Mouse (Mus musculus) splenic B cell, adult 2 months (primary cell): ENCODE measurements around the gene Prpf4.

Source experiments
- DNase-seq: peaks from one replicate; pipeline ENCODE4 v3.0.0-alpha.2; 2011; ENCODE audit warnings: low read depth, low spot score
- H3K27me3 ChIP-seq: 2 replicates; pipeline ENCODE4 v1.6.1; 2012; ENCODE audit warnings: mild to moderate bottlenecking, low read length, moderate library complexity, mixed read lengths; ENCODE audit not compliant: control insufficient read depth, poor library complexity, insufficient read depth, severe bottlenecking
- H3K36me3 ChIP-seq: 2 replicates; pipeline ENCODE4 v1.6.1; 2012; ENCODE audit warnings: mild to moderate bottlenecking, low read length, moderate library complexity, mixed read lengths; ENCODE audit not compliant: control insufficient read depth, poor library complexity, insufficient read depth, severe bottlenecking

Prpf4 gene

DNA sequence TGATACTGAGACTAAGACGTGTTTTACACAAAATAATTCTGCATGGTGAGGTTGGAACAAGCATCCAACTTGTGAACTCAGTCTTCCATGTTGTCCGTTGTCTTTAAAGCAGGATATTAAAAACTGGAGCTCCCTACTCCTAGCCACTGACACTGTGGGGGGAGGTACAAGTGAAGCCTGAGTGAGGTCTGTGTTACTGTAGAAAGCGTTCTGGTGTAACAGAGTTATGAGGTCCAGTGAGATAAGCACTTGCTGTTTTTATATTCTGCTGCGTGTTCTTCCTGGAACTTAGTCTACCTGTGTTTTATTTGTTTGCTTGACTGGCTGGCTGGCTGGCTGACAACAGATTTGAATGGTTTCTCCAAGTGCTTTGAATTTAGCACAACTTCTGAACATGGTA, 34.3 kb upstream of the Prpf4 start:
- no peak for DNase-seq
- Histone ChIP-seq H3K27me3 (no peaks in the 10 kb centered on the region), H3K36me3 (no peaks in the 10 kb centered on the region)

DNA sequence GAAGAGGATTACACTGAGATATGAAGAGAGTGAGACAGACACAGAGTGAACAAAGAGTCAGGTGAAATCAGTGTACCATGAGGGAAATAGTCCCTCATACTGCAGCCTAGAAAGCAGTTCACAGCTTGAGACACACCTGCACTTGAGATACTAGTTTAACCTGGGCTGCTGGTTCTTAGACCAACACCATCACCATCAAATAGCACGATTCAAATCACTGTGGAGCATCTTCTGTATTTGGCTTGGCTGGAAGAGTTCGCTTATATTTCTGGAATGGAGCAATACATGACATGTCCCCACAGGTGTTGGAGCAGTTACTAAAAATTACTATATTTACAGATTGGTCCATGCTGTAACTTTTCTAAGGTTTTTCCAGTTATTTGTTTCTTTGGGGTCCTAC, 32.5 kb upstream of the Prpf4 start:
- Histone ChIP-seq H3K27me3 (no peaks in the 10 kb centered on the region), H3K36me3 (no peaks in the 10 kb centered on the region)
- no peak for DNase-seq

- Histone ChIP-seq H3K27me3 (no peaks in the 10 kb centered on the region), H3K36me3 (no peaks in the 10 kb centered on the region)
- no peak for DNase-seq
Observed at GRCm38 (mm10) chr4:62379724-62380381, 28.7 kb upstream of the Prpf4 start.

DNA sequence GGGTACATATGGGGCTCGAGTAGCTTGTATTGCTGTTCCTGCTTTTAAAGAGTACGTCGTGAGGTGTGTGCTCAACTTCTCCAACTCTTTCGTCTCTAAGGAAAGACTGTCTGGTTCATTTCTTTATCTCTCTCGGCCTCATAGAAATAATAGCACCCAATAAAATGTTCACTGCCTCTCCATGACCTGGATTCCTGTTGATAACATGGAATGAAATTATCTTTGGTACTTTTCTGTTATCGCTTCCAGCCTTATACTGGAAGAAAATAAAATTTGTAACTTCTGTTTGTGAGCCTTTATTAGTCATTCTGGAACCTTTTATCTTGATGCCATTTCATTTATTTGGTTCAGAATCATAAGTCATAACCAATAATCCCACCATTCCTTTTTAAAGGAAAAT, 25.4 kb upstream of the Prpf4 start:
- Histone ChIP-seq H3K36me3 (no peaks in the 10 kb centered on the region), H3K27me3 (no peaks in the 10 kb centered on the region)
- DNase-seq, result no peak

- Histone ChIP-seq H3K27me3 (no peaks in the 10 kb centered on the region), H3K36me3 (no peaks in the 10 kb centered on the region)
- no peak for DNase-seq
Observed at GRCm38 (mm10) chr4:62383752-62384151, 24.8 kb upstream of the Prpf4 start.

DNA sequence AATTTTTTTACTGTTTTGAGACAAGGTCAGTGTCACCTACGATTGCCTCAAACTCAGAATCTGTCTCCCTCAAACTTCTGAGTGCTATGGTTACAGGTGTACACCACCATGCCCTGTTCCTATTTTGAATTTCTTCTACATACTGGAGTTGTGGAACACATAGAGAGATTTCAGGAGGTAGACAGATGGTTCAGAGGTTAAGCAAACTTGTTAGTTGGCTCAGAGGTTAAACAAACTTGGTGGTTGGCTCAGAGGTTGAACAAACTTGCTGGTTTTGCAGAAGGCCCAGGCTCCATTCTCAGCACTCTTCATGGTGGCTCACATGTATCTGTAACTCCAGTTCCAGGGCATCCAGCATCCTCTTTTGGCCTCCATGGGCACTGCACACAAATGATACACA, 24.4 kb upstream of the Prpf4 start:
- Histone ChIP-seq H3K36me3 (no peaks in the 10 kb centered on the region), H3K27me3 (no peaks in the 10 kb centered on the region)
- no peak for DNase-seq

- H3K27me3 ChIP-seq, result no peaks in the 10 kb centered on the region
- DNase-seq, result no peak
- no peaks in the 10 kb centered on the region for H3K36me3 ChIP-seq
Observed at GRCm38 (mm10) chr4:62385439-62385838, 23.2 kb upstream of the Prpf4 start.

DNA sequence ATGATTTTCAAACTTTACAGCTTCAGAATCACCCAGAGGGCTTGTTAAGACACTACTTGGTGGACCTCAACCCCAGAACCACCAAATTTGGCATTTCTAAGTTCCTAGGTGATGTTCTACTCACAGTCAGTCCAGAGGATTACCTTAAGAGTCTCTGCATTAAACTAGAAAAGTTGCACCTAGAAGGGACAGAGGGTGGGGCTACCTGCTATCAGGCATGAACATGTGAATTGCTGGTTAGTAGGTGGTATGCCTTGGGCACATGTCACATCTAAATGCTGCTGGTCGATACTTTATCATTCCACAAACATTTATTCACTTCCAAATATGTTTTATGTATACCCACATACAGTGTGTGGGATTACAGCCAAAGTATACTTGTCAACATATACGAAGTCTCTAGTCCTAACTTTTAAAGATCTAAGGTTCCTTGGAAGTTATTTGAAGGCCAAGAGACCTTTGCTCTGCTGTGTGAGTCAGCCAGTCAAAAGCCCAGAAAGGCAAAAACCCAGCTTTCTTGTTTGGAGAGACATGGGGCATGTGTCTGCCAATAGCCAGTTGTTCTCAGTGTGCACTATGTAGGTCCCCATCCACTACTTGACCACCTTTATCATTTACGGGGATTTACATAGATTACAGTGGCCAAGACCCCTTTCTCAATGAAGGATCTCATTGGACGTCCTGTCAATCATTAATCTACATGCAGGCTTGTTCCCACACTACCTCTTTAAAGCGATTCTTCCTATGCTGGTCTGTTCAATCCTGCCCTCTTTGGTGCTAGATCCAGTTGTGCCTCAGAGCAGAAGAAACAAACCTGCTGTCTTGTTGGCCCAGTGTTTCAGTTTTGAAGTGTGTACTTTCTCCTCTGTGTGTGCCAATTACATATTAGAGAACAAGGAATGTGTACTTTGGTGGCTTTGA, 18.7 kb upstream of the Prpf4 start:
- DNase-seq, result no peak
- Histone ChIP-seq H3K36me3 (no peaks in the 10 kb centered on the region; the same call in none of the 2 replicates), H3K27me3 (no peaks in the 10 kb centered on the region)

DNA sequence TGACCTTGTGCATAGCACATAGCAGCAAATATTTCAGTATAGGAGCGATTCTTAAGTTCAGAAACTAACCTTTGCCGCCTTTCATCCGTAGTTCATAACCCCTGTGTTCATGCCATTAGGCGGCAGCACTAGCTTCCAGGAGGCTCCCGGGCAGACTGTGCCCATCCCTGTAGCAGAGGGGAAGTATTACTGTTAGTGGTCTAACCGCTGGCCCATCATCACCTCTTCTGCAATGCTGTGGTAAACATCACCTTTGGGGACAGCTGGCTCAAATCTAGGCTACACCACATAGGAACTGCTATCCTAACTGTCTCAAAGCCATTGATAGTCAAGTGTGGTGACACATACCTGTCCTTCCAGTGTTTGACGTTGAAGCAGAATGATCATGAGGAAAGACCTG, 16.7 kb upstream of the Prpf4 start:
- H3K27me3 ChIP-seq, result no peaks in the 10 kb centered on the region
- peaks cover 3% of the 10 kb centered on the region for H3K36me3 ChIP-seq
- DNase-seq, result no peak

DNA sequence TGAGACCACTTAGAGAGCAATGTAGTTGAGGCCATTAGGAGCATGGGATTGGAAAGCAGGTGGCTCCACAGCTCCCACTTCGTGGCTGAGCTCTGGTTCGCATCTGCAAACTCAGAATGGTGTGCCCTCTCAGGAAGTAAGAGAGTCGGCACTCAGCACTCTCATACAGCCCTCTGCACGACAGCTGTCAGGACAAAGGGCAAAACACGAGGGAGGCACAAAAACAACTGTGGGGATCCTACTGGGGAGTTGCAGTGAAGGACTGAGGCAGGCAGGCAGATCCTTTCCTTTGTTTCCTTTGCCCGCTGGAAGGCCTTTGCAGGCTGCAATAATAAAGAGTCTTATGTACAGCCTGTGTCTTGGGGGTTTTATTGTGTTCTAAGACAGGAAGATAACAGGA, 15.1 kb upstream of the Prpf4 start:
- Histone ChIP-seq H3K27me3 (no peaks in the 10 kb centered on the region), H3K36me3 (peaks cover 10% of the 10 kb centered on the region)
- DNase-seq, result no peak

DNA sequence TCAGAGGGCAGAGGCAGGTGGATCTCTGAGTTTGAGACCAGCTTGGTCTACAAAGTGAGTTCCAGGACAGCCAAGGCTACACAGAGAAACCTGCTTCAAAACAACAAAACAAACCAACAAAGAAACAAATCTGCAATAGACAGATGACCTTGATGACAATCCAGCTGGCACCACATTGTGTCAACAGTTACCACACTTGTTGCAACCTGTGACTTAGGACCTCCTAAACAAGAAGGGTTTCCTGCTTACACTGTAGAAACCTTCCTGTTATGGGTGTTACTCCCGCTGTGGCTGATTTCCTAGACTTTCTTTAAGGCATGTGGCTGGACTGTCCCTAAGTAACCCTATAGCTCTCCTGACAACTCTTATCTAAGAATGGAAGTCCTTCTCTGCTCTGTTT, 12.8 kb upstream of the Prpf4 start:
- Histone ChIP-seq H3K27me3 (no peaks in the 10 kb centered on the region), H3K36me3 (peaks cover 15% of the 10 kb centered on the region)
- DNase-seq, result no peak

- DNase-seq, result no peak
- Histone ChIP-seq H3K27me3 (no peaks in the 10 kb centered on the region), H3K36me3 (peaks cover 15% of the 10 kb centered on the region)
Observed at GRCm38 (mm10) chr4:62397616-62398365, 10.8 kb upstream of the Prpf4 start.

DNA sequence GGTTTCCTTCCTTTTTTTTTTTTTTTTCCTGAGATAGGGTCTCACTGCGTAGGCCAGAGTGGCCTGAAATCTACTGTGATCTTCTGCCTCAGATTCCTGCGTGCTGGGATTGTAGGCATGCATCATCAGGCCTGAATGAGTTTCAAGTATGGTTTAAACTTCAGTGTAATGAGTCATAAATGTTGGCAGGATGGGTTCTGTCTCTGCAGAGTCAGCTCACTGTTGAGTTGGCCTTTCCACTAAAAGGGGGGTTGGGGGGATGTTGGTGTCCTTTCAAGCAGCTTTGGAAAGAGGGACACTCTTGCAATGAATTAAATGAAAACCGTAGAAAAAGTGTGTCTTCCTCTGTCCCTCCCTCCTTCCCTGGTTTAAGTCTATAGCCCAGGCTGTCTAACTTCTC, 9.6 kb upstream of the Prpf4 start:
- no peak for DNase-seq
- peaks cover 15% of the 10 kb centered on the region for H3K36me3 ChIP-seq

DNA sequence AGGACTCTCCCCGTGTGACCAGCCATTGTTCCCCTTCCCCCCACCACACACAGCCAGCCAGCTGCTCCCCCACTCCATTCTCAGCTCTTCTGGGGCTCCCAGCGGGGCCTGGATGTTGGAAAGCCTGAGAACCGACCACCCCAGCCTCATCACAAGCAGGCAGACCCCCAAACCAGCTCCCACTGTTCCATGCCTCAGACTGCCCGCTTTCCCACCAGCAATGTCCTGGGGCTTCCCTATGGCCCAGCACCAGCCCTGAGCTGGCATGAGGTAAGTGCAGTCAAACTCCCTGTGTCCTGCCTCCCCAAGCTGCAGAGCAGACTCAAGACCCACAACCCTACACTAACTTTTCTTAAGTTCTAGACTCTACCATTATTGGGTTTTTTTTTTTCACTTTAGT, 2.5 kb upstream of the Prpf4 start:
- Histone ChIP-seq H3K36me3 (no peaks in the 10 kb centered on the region; the same call in 1 of the 2 replicates), H3K27me3 (no peaks in the 10 kb centered on the region)
- DNase-seq, result no peak

More for the DNA sequence above, 9.6 kb upstream of the Prpf4 start:
- no peaks in the 10 kb centered on the region for H3K27me3 ChIP-seq
